Mouse (Mus musculus) kidney, embryonic 14.5 days (tissue): ENCODE results near the gene Fnbp1. TPM values are rescaled to one million over a fixed set of nuclear protein-coding genes. Genes with fewer than 3 reads are reported as not detected.
A peak's percentile ranks its signal among the peaks of the same experiment; 100 is the strongest.

Experiments
- ATAC-seq: fragments of 200-750 bp; cut with Nextera tagmentation; 2 replicates; pipeline ENCODE4 v1.8.0; 2017; ENCODE audit warnings: moderate number of reproducible peaks, mild to moderate bottlenecking, moderate TSS enrichment, moderate library complexity; ENCODE audit not compliant: low FRiP score, low TSS enrichment
- H3K27ac ChIP-seq: fragments of 300-500 bp; sonication (generic); 2 replicates; pipeline ENCODE4 v1.5.1; 2014; ENCODE audit warnings: low read depth, mild to moderate bottlenecking, low read length, moderate library complexity, mixed read lengths
- H3K27me3 ChIP-seq: fragments of 300-500 bp; sonication (generic); 2 replicates; pipeline ENCODE4 v1.6.1; 2014; ENCODE audit warnings: mild to moderate bottlenecking, low read length; ENCODE audit not compliant: control insufficient read depth, insufficient read depth
- H3K36me3 ChIP-seq: fragments of 300-500 bp; sonication (generic); 2 replicates; pipeline ENCODE4 v1.6.1; 2014; ENCODE audit warnings: low read length, mixed read lengths; ENCODE audit not compliant: control insufficient read depth, insufficient read depth
- H3K4me1 ChIP-seq: fragments of 300-500 bp; sonication (generic); 2 replicates; pipeline ENCODE4 v1.6.1; 2014; ENCODE audit warnings: low read length, mixed read lengths; ENCODE audit not compliant: control insufficient read depth, insufficient read depth
- H3K4me2 ChIP-seq: fragments of 300-500 bp; sonication (generic); replicated peaks from 2 replicates; pipeline ENCODE4 v1.6.1; 2014; ENCODE audit warnings: low read depth, mild to moderate bottlenecking, low read length
- H3K4me3 ChIP-seq: fragments of 300-500 bp; sonication (generic); 2 replicates; pipeline ENCODE4 v1.5.1; 2014; ENCODE audit warnings: mild to moderate bottlenecking, low read length
- H3K9ac ChIP-seq: fragments of 300-500 bp; sonication (generic); 2 replicates; pipeline ENCODE4 v1.6.1; 2014; ENCODE audit warnings: low read depth, mild to moderate bottlenecking, low read length, moderate library complexity
- H3K9me3 ChIP-seq: fragments of 300-500 bp; sonication (generic); 2 replicates; pipeline ENCODE4 v1.6.1; 2016; ENCODE audit warnings: low read length; ENCODE audit not compliant: control insufficient read depth
- WGBS: fragments of 180-500 bp; shearing (Covaris S2); extraction: QIAGEN DNeasy Blood & Tissue Kit; methylation state at CpG from one replicate; pipeline ENCODE4 v1.1.7; 2014; 5-methylcytosine and 5-hydroxymethylcytosine counted together
- polyA plus RNA-seq: library from polyadenylated mRNA; unstranded; fragments of >200 nt; fragmentation: Nextera tagmentation; extraction: Ambion mirVana; gene quantifications from 2 replicates; pipeline ENCODE4 v1.2.1, GENCODE M21; 2014

Gene Fnbp1
- polyA plus RNA-seq, 1 experiment from 2014 or later, result 24.1 TPM

GRCm38 (mm10) chr2:31114205-31114604, 27.6 kb downstream of the Fnbp1 start:
- Histone ChIP-seq H3K4me1 (peaks cover 13% of the 10 kb centered on the region), H3K9ac (no peak overlapping the region), H3K27ac (no peak overlapping the region), H3K36me3 (no peaks in the 10 kb centered on the region), H3K27me3 (no peaks in the 10 kb centered on the region), H3K4me2 (no peak overlapping the region), H3K4me3 (no peak overlapping the region), H3K9me3 (no peaks in the 10 kb centered on the region)
- 96% methylated on average over 2 of the region's 2 CpGs for WGBS
- ATAC-seq, result no peak

- no peak for ATAC-seq
- Histone ChIP-seq H3K4me1 (peaks cover 21% of the 10 kb centered on the region), H3K4me2 (no peak overlapping the region), H3K4me3 (no peak overlapping the region), H3K27ac (no peak overlapping the region), H3K9ac (no peak overlapping the region), H3K9me3 (no peaks in the 10 kb centered on the region), H3K27me3 (no peaks in the 10 kb centered on the region), H3K36me3 (no peaks in the 10 kb centered on the region)
- 80% methylated on average over 6 of the region's 6 CpGs for WGBS
Observed at GRCm38 (mm10) chr2:31111685-31112084, 30.1 kb downstream of the Fnbp1 start.

DNA sequence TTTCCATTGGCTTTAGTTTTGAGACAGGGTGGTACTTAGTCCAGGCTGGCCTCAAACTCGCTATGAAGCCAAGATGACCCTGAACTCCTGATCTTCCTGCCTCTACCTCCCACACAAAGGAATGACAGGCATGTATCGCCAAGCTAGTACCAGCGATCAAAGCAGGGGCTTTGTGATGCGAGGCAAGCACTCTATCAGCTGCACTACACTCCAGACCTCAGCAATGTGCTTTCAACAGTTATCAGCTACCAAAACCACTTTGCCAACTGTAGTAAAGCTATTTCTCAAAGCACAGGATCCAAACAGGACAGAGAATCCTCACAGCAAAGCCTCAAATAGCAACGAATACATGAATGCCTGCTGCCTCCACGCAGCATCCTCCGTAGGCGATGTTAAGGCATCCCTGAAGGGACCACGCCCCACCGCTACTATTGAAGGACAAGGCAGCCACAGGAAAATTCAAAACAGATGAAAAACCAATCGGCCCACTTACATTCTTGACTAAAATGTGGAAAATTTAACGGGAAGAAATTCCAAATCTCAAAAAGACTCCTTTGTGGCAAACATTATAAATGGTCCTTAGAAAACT, 31.8 kb downstream of the Fnbp1 start:
- H3K36me3 ChIP-seq, result no peaks in the 10 kb centered on the region
- H3K9ac ChIP-seq, result no peak overlapping the region
- no peaks in the 10 kb centered on the region for H3K9me3 ChIP-seq
- H3K4me3 ChIP-seq, result no peak overlapping the region
- H3K4me1 ChIP-seq, result peaks cover 10% of the 10 kb centered on the region; the same call in 1 of the 2 replicates
- 80% methylated on average over 12 of the region's 12 CpGs for WGBS
- no peak overlapping the region for H3K27ac ChIP-seq
- H3K27me3 ChIP-seq, result no peaks in the 10 kb centered on the region
- no peak overlapping the region for H3K4me2 ChIP-seq
- no peak for ATAC-seq

DNA sequence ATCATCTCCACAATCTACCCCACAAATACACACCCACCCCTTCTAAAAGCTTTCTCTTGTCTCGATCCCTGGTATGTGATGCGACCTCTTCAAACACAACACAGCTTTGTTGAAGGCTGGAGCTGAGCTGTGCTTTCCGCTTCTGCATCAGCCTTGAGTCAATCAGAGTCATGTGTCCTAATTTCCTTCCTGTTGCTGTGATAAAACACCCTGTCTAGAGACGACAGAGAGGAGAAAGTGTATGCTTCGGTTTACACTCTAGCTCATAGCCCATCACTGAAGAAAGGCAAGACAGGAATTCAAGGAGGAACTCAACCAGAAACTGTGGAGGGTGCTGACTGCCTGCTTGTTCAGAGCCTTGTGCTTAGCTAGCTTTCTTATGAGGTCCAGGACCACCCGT, 33.6 kb downstream of the Fnbp1 start:
- Histone ChIP-seq H3K36me3 (no peaks in the 10 kb centered on the region), H3K27me3 (no peaks in the 10 kb centered on the region), H3K9ac (no peak overlapping the region), H3K4me3 (no peak overlapping the region), H3K9me3 (no peaks in the 10 kb centered on the region), H3K4me2 (no peak overlapping the region), H3K4me1 (0 out of 2 replicates have a peak, but pooled peaks cover 8% of the 10 kb centered on the region), H3K27ac (no peak overlapping the region)
- WGBS, result 67% methylated on average over 6 of the region's 6 CpGs
- ATAC-seq, result no peak

- no peak for ATAC-seq
- Histone ChIP-seq H3K27ac (peak overlapping the region; percentile 12; the same call in 1 of the 2 replicates), H3K4me1 (0 out of 2 replicates have a peak, but pooled peaks cover 8% of the 10 kb centered on the region), H3K27me3 (no peaks in the 10 kb centered on the region), H3K4me2 (no peak overlapping the region), H3K36me3 (no peaks in the 10 kb centered on the region), H3K9me3 (no peaks in the 10 kb centered on the region), H3K4me3 (no peak overlapping the region), H3K9ac (0 out of 2 replicates have a peak overlapping the region, but pooled peaks have one; percentile 14)
- whole genome bisulfite sequencing, result 37% methylated on average over 11 of the region's 11 CpGs
Observed at GRCm38 (mm10) chr2:31106621-31107320, 35.0 kb downstream of the Fnbp1 start.

DNA sequence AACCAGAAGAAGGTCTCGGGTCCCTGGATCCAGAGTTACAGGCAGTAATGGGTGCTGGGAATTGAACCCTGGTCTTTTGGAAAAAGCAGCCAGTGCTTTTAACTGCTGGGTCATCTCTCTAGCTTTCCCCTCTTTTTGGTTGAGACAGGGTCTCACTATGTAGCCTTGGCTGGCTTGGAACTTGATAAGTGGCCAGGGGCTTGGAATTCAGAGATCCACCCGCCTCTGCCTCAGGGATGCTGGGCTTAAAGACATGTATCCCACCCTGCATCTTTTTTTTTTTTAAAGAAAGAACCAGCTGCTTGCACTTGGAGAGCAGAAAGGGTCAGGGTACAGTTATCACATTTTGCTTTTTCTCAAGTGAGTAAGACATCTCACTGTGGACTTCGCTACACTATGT, 35.8 kb downstream of the Fnbp1 start:
- H3K36me3 ChIP-seq, result no peaks in the 10 kb centered on the region
- no peak overlapping the region for H3K27ac ChIP-seq
- no peak overlapping the region for H3K4me3 ChIP-seq
- 0 out of 2 replicates have a peak, but pooled peaks cover 8% of the 10 kb centered on the region for H3K4me1 ChIP-seq
- no peak for ATAC-seq
- H3K27me3 ChIP-seq, result no peaks in the 10 kb centered on the region
- H3K4me2 ChIP-seq, result no peak overlapping the region
- 90% methylated on average over 3 of the region's 3 CpGs for WGBS
- no peak overlapping the region for H3K9ac ChIP-seq
- no peaks in the 10 kb centered on the region for H3K9me3 ChIP-seq

DNA sequence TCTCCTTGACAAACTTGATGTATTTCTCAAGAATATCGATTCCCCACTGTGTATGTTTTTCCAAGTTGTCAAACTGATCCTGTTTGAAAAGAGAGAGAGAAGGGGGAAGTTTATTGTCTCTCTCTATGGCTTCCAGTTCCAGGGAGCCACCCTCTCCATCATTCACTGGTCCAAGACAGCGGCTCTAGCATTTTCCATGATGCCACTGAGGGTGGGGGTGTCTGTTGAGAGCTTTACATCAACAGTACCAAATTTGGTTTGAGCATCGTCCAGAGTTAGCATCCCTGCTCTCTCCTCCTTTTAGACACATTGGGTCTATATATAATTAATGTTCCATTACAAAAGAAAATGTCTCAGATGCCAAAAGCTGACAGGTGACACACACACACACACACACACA, 36.5 kb downstream of the Fnbp1 start:
- Histone ChIP-seq H3K9me3 (no peaks in the 10 kb centered on the region), H3K36me3 (no peaks in the 10 kb centered on the region), H3K4me2 (no peak overlapping the region), H3K4me3 (no peak overlapping the region), H3K4me1 (0 out of 2 replicates have a peak, but pooled peaks cover 8% of the 10 kb centered on the region), H3K27me3 (no peaks in the 10 kb centered on the region), H3K27ac (no peak overlapping the region), H3K9ac (no peak overlapping the region)
- ATAC-seq, result no peak
- 59% methylated on average over 3 of the region's 3 CpGs for WGBS

- WGBS, result 53% methylated on average over 8 of the region's 8 CpGs
Observed at GRCm38 (mm10) chr2:31103321-31103720, 38.5 kb downstream of the Fnbp1 start.

DNA sequence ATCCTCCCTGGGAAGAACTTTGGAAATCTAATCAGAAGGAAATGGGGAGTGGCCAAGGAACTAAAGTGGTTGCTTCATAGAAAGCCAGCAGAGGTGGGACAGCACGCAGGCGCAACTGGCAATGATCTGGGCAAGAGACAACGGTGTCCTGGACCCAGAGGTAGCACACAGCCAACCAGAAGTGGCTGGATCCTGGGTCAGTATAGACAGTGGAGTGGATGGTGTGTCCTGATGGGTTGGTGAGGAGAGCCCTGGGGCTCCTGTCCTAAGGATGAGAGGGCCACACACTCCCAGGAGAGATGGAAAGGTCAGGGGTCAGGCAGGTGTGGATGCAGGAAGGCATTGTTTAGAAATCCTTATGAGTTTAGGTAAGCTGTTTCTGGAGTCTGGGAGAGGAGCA, 40.5 kb downstream of the Fnbp1 start:
- 92% methylated on average over 3 of the region's 3 CpGs for WGBS
- no peak overlapping the region for H3K4me3 ChIP-seq
- no peak overlapping the region for H3K9ac ChIP-seq
- H3K9me3 ChIP-seq, result no peaks in the 10 kb centered on the region
- H3K27me3 ChIP-seq, result no peaks in the 10 kb centered on the region
- peaks cover 5% of the 10 kb centered on the region; the same call in 1 of the 2 replicates for H3K4me1 ChIP-seq
- H3K36me3 ChIP-seq, result no peaks in the 10 kb centered on the region
- no peak for ATAC-seq
- no peak overlapping the region for H3K4me2 ChIP-seq
- no peak overlapping the region for H3K27ac ChIP-seq

More at GRCm38 (mm10) chr2:31103321-31103720, 38.5 kb downstream of the Fnbp1 start:
- no peak overlapping the region for H3K4me3 ChIP-seq
- no peak for ATAC-seq
- H3K4me2 ChIP-seq, result no peak overlapping the region
- H3K36me3 ChIP-seq, result no peaks in the 10 kb centered on the region
- no peaks in the 10 kb centered on the region for H3K9me3 ChIP-seq
- H3K27ac ChIP-seq, result no peak overlapping the region
- H3K27me3 ChIP-seq, result no peaks in the 10 kb centered on the region
- no peak overlapping the region for H3K9ac ChIP-seq
- H3K4me1 ChIP-seq, result 0 out of 2 replicates have a peak, but pooled peaks cover 8% of the 10 kb centered on the region
